Mouse (Mus musculus) lung, postnatal 4 days (tissue): ENCODE data around the gene Slc2a1.

Experiments used
- DNase-seq, 2 experiments: peaks; one replicate each; pipeline ENCODE4 v3.0.0; 2021

Slc2a1 gene

GRCm38 (mm10) chr4:119108495-119109408, at the start of gene Slc2a1:
Gene Slc2a1, plus strand, starts transcription at chr4:119108711.
- peak; percentile 92 to 93 for DNase-seq

- DNase-seq, result no peak
These were observed 41.7 kb upstream of the Slc2a1 start for GRCm38 (mm10) chr4:119066791-119067190.

- no peak for DNase-seq
These were observed 41.3 kb upstream of the Slc2a1 start for GRCm38 (mm10) chr4:119067204-119067603.

GRCm38 (mm10) chr4:119068918-119069317, 39.6 kb upstream of the Slc2a1 start:
- DNase-seq, result no peak

- DNase-seq, result no peak
These were observed 38.3 kb upstream of the Slc2a1 start for GRCm38 (mm10) chr4:119070181-119070580.

- no peak for DNase-seq
These were observed 37.4 kb upstream of the Slc2a1 start for GRCm38 (mm10) chr4:119070959-119071647.

GRCm38 (mm10) chr4:119071648-119072362, 36.7 kb upstream of the Slc2a1 start:
- no peak for DNase-seq

GRCm38 (mm10) chr4:119072363-119072940, 36.1 kb upstream of the Slc2a1 start:
- DNase-seq, result no peak

GRCm38 (mm10) chr4:119072941-119073451, 35.5 kb upstream of the Slc2a1 start:
- DNase-seq, result no peak

GRCm38 (mm10) chr4:119073626-119074025, 34.9 kb upstream of the Slc2a1 start:
- no peak for DNase-seq

- DNase-seq, result no peak
These were observed 33.9 kb upstream of the Slc2a1 start for GRCm38 (mm10) chr4:119074596-119074995.

GRCm38 (mm10) chr4:119075273-119075672, 33.2 kb upstream of the Slc2a1 start:
- no peak for DNase-seq

- DNase-seq, result no peak
These were observed 32.2 kb upstream of the Slc2a1 start for GRCm38 (mm10) chr4:119076336-119076735.

GRCm38 (mm10) chr4:119077084-119077682, 31.3 kb upstream of the Slc2a1 start:
- peak; percentile 19 to 37 for DNase-seq

GRCm38 (mm10) chr4:119079928-119080327, 28.6 kb upstream of the Slc2a1 start:
- DNase-seq, result no peak

GRCm38 (mm10) chr4:119082740-119083231, 25.7 kb upstream of the Slc2a1 start:
- DNase-seq, result no peak

- DNase-seq, result no peak
These were observed 20.1 kb upstream of the Slc2a1 start for GRCm38 (mm10) chr4:119088424-119088823.

GRCm38 (mm10) chr4:119093890-119094289, 14.6 kb upstream of the Slc2a1 start:
- no peak for DNase-seq

GRCm38 (mm10) chr4:119094987-119095386, 13.5 kb upstream of the Slc2a1 start:
- peak in 1 of 2 experiments; percentile 20 for DNase-seq

- DNase-seq, result peak in 1 of 2 experiments; percentile 17
These were observed 12.1 kb upstream of the Slc2a1 start for GRCm38 (mm10) chr4:119096401-119096800.

- DNase-seq, result peak in 1 of 2 experiments; percentile 2
These were observed 11.1 kb upstream of the Slc2a1 start for GRCm38 (mm10) chr4:119097421-119097820.
